Mouse (Mus musculus) liver (tissue): ENCODE data around the gene Dio3.
A peak's percentile ranks its signal among the peaks of the same experiment; 100 is the strongest.

Source experiments
- DNase-seq: peaks from one replicate; pipeline ENCODE4 v3.0.0-alpha.2; 2020; ENCODE audit warnings: mixed read lengths

Gene Dio3

GRCm38 (mm10) chr12:110278853-110279252 is at the start of gene Dio3:
Dio3 (plus strand) TSS chr12:110279068.
- DNase-seq: peak; percentile 62

GRCm38 (mm10) chr12:110230296-110230695 is 48.6 kb upstream of the Dio3 start:
- no peak for DNase-seq

GRCm38 (mm10) chr12:110230767-110231166 is 48.1 kb upstream of the Dio3 start:
- DNase-seq: peak; percentile 38

- DNase-seq: no peak
Observed at GRCm38 (mm10) chr12:110231709-110232600, 46.9 kb upstream of the Dio3 start.

GRCm38 (mm10) chr12:110235908-110236307 is 43.0 kb upstream of the Dio3 start:
- no peak for DNase-seq

GRCm38 (mm10) chr12:110237046-110237445 is 41.8 kb upstream of the Dio3 start:
- no peak for DNase-seq

- DNase-seq: no peak
Observed at GRCm38 (mm10) chr12:110239358-110239757, 39.5 kb upstream of the Dio3 start.

- DNase-seq: no peak
Observed at GRCm38 (mm10) chr12:110244581-110244980, 34.3 kb upstream of the Dio3 start.

- no peak for DNase-seq
Observed at GRCm38 (mm10) chr12:110245461-110245860, 33.4 kb upstream of the Dio3 start.

- no peak for DNase-seq
Observed at GRCm38 (mm10) chr12:110252163-110252575, 26.7 kb upstream of the Dio3 start.

GRCm38 (mm10) chr12:110255731-110256130 is 23.1 kb upstream of the Dio3 start:
- no peak for DNase-seq

GRCm38 (mm10) chr12:110256478-110257220 is 22.2 kb upstream of the Dio3 start:
- DNase-seq: no peak

GRCm38 (mm10) chr12:110268226-110268625 is 10.6 kb upstream of the Dio3 start:
- no peak for DNase-seq

GRCm38 (mm10) chr12:110269686-110270085 is 9.2 kb upstream of the Dio3 start:
- DNase-seq: no peak

- no peak for DNase-seq
Observed at GRCm38 (mm10) chr12:110276034-110276433, 2.8 kb upstream of the Dio3 start.

GRCm38 (mm10) chr12:110277259-110277964 is 1.5 kb upstream of the Dio3 start:
- no peak for DNase-seq

- peak; percentile 27 for DNase-seq
Observed at GRCm38 (mm10) chr12:110277965-110278307, 932 bp upstream of the Dio3 start.

- DNase-seq: no peak
Observed at GRCm38 (mm10) chr12:110280373-110280772, 1.5 kb downstream of the Dio3 start.

- DNase-seq: no peak
Observed at GRCm38 (mm10) chr12:110283792-110284191, 4.9 kb downstream of the Dio3 start.

- peak; percentile 1 for DNase-seq
Observed at GRCm38 (mm10) chr12:110292816-110293215, 13.9 kb downstream of the Dio3 start.

GRCm38 (mm10) chr12:110294891-110295290 is 16.0 kb downstream of the Dio3 start:
- DNase-seq: peak; percentile 2

GRCm38 (mm10) chr12:110298653-110299052 is 19.8 kb downstream of the Dio3 start:
- DNase-seq: no peak

- no peak for DNase-seq
Observed at GRCm38 (mm10) chr12:110319696-110320095, 40.8 kb downstream of the Dio3 start.
